Mouse (Mus musculus) small intestine, adult 2 months (tissue): ENCODE data around the gene Map6. TPM values are rescaled to one million over a fixed set of nuclear protein-coding genes. Genes with fewer than 3 reads are reported as not detected.

Experiments used
- H3K27ac ChIP-seq: fragments of 200-500 bp; 2 replicates; pipeline ENCODE4 v1.5.1; 2012; ENCODE audit warnings: low read depth, low read length, control low read depth, inconsistent platforms; ENCODE audit not compliant: insufficient read depth
- H3K27me3 ChIP-seq: fragments of 200-500 bp; 2 replicates; pipeline ENCODE4 v1.6.1; 2012; ENCODE audit warnings: mild to moderate bottlenecking, moderate library complexity, low read length, inconsistent platforms; ENCODE audit not compliant: control insufficient read depth, insufficient read depth
- H3K36me3 ChIP-seq: fragments of 200-500 bp; 2 replicates; pipeline ENCODE4 v1.6.1; 2012; ENCODE audit warnings: mild to moderate bottlenecking, low read length, control low read depth, inconsistent platforms; ENCODE audit not compliant: control insufficient read depth, insufficient read depth
- H3K4me1 ChIP-seq: fragments of 200-500 bp; 2 replicates; pipeline ENCODE4 v1.6.1; 2012; ENCODE audit warnings: low read length, inconsistent platforms, mixed read lengths; ENCODE audit not compliant: control insufficient read depth, insufficient read depth, insufficient read length
- H3K4me3 ChIP-seq: fragments of 200-500 bp; 2 replicates; pipeline ENCODE4 v1.5.1; 2012; ENCODE audit warnings: low read depth, mild to moderate bottlenecking, control low read depth, inconsistent platforms, low read length, moderate library complexity
- CTCF ChIP-seq: fragments of 200-500 bp; IDR thresholded peaks from 2 replicates; pipeline ENCODE4 v1.5.1; 2012; ENCODE audit warnings: low read depth, mild to moderate bottlenecking, control low read depth, inconsistent platforms, low read length, moderate library complexity, mixed read lengths; ENCODE audit not compliant: insufficient replicate concordance, insufficient read length; ENCODE audit errors: extremely low read depth
- POLR2A ChIP-seq: fragments of 200-500 bp; IDR thresholded peaks from 2 replicates; pipeline ENCODE4 v1.6.1; 2012; ENCODE audit warnings: low read depth, mild to moderate bottlenecking, control low read depth, inconsistent platforms, low read length, moderate library complexity
- WGBS: fragments of 180-500 bp; shearing (Covaris S2); methylation state at CpG from one replicate; pipeline ENCODE4 v1.1.7; 2018; 5-methylcytosine and 5-hydroxymethylcytosine counted together
- polyA plus RNA-seq: library from polyadenylated mRNA; depleted of rRNA; stranded (reverse); fragments of >200 nt; gene quantifications from 2 replicates; pipeline ENCODE4 v1.2.3, GENCODE M21; 2012

The Map6 gene
- polyA plus RNA-seq, 1 experiment = 1.2 TPM

GRCm38 (mm10) chr7:99278309-99278708 is 11.1 kb downstream of the Map6 start:
- Histone ChIP-seq H3K27me3 (no peaks in the 10 kb centered on the region), H3K36me3 (no peaks in the 10 kb centered on the region), H3K4me3 (no peak overlapping the region), H3K4me1 (no peaks in the 10 kb centered on the region), H3K27ac (no peak overlapping the region)
- WGBS = 68% methylated on average over 8 of the region's 8 CpGs
- TF ChIP-seq POLR2A = no peak
- no peak for TF ChIP-seq CTCF

DNA sequence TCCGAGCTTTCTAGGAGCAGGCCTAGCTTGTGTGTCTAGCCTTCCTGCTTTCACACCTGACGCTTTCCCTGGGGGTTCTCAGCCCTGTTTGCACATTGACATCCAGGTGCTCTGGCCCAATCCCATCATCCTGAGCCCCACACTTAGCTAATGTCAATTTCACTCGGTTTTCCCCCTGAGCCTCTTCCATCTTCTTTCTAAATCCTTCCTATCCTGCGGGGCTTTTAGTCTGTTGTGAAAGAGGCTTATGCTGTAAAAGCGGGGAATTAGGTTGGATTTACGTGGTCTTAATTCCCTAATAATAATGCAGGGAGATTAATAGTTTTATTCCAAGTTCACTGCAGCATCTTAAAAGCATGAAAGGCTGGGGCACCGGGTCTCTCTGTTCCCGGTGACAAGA is 12.3 kb downstream of the Map6 start:
- no peak overlapping the region for H3K4me3 ChIP-seq
- no peaks in the 10 kb centered on the region for H3K36me3 ChIP-seq
- H3K4me1 ChIP-seq = no peaks in the 10 kb centered on the region
- 80% methylated on average over 8 of the region's 8 CpGs for whole genome bisulfite sequencing
- no peak for TF ChIP-seq POLR2A
- no peak for TF ChIP-seq CTCF
- H3K27ac ChIP-seq = no peak overlapping the region
- no peaks in the 10 kb centered on the region for H3K27me3 ChIP-seq

- H3K27me3 ChIP-seq = no peaks in the 10 kb centered on the region; the same call in 1 of the 2 replicates
- H3K4me1 ChIP-seq = no peaks in the 10 kb centered on the region
- no peak overlapping the region for H3K4me3 ChIP-seq
- WGBS = 77% methylated on average over 3 of the region's 3 CpGs
- TF ChIP-seq POLR2A (no peak), CTCF (no peak)
- H3K36me3 ChIP-seq = no peaks in the 10 kb centered on the region
- H3K27ac ChIP-seq = no peak overlapping the region
These were observed 20.0 kb downstream of the Map6 start for GRCm38 (mm10) chr7:99287287-99287686.

GRCm38 (mm10) chr7:99290008-99290407 is 22.8 kb downstream of the Map6 start:
- H3K27ac ChIP-seq = no peak overlapping the region
- H3K36me3 ChIP-seq = no peaks in the 10 kb centered on the region
- H3K4me1 ChIP-seq = no peaks in the 10 kb centered on the region
- no peak overlapping the region for H3K4me3 ChIP-seq
- H3K27me3 ChIP-seq = no peaks in the 10 kb centered on the region; the same call in 1 of the 2 replicates
- no peak for TF ChIP-seq CTCF
- 47% methylated on average over 8 of the region's 8 CpGs for WGBS

- no peaks in the 10 kb centered on the region for H3K36me3 ChIP-seq
- TF ChIP-seq CTCF (no peak), POLR2A (no peak)
- WGBS = 54% methylated on average over 6 of the region's 6 CpGs
- no peak overlapping the region for H3K27ac ChIP-seq
- no peaks in the 10 kb centered on the region for H3K4me1 ChIP-seq
- H3K4me3 ChIP-seq = no peak overlapping the region
- H3K27me3 ChIP-seq = no peaks in the 10 kb centered on the region; the same call in 1 of the 2 replicates
These were observed 23.7 kb downstream of the Map6 start for GRCm38 (mm10) chr7:99290925-99291324.

DNA sequence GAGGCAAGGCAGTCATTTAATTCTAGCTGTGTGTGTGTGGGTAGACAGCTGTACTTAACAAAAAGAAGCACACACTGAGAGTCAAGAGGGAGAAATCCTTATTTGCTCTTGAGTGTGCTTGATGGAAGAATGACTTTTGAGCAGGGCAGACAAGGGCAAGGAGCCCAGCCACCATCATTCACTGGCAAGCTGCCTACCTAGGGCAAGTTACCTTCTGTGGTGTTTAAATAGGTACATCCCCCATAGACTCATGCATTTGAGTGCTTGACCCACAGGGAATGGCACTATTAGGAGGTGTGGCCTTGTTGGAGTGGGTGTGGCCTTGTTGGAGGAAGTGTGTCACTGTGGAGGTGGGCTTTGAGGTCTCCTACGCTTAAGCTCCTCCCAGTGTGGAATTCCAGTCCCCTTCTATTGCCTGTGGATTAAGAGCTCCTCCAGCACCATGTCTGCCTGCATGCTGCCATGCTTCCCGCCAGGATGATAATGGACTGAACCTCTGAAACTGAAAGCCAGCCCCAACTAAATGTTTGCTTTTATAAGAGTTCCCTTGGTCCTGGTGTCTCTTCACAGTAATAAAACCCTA is 27.0 kb downstream of the Map6 start:
- H3K27me3 ChIP-seq = no peaks in the 10 kb centered on the region; the same call in 1 of the 2 replicates
- WGBS = 88% methylated on average over 2 of the region's 2 CpGs
- H3K4me3 ChIP-seq = no peak overlapping the region
- no peaks in the 10 kb centered on the region for H3K36me3 ChIP-seq
- no peaks in the 10 kb centered on the region for H3K4me1 ChIP-seq
- H3K27ac ChIP-seq = no peak overlapping the region
- no peak for TF ChIP-seq POLR2A
- no peak for TF ChIP-seq CTCF

GRCm38 (mm10) chr7:99295104-99295503 is 27.9 kb downstream of the Map6 start:
- WGBS = 73% methylated on average over 8 of the region's 8 CpGs
- H3K36me3 ChIP-seq = no peaks in the 10 kb centered on the region
- H3K27me3 ChIP-seq = no peaks in the 10 kb centered on the region; the same call in 1 of the 2 replicates
- no peak overlapping the region for H3K4me3 ChIP-seq
- no peak for TF ChIP-seq POLR2A
- TF ChIP-seq CTCF = no peak
- no peak overlapping the region for H3K27ac ChIP-seq
- H3K4me1 ChIP-seq = no peaks in the 10 kb centered on the region
